Mouse (Mus musculus) heart, embryonic 13.5 days (tissue): ENCODE data around the gene H2-Q1. TPM values are rescaled to one million over a fixed set of nuclear protein-coding genes. Genes with fewer than 3 reads are reported as not detected.
"Not testable (repeated sequence)": the region's sequence is repeated elsewhere in the genome, so short reads cannot be mapped to it uniquely, and the experiment has no call there.

Experiments
- ATAC-seq: fragments of 200-750 bp; cut with Nextera tagmentation; 2 replicates; pipeline ENCODE4 v1.8.0; 2017; ENCODE audit warnings: moderate TSS enrichment; ENCODE audit not compliant: insufficient number of reproducible peaks, low FRiP score, low TSS enrichment; ENCODE audit errors: extremely low read depth
- H3K27ac ChIP-seq: fragments of 300-500 bp; sonication (generic); replicated peaks from 2 replicates; pipeline ENCODE4 v1.5.1; 2015; ENCODE audit warnings: moderate library complexity, mild to moderate bottlenecking, inconsistent platforms
- H3K27me3 ChIP-seq: fragments of 300-500 bp; sonication (generic); replicated peaks from 2 replicates; pipeline ENCODE4 v1.6.1; 2015; ENCODE audit warnings: mild to moderate bottlenecking, inconsistent platforms
- H3K36me3 ChIP-seq: fragments of 300-500 bp; sonication (generic); 2 replicates; pipeline ENCODE4 v1.6.1; 2015; ENCODE audit warnings: mild to moderate bottlenecking, inconsistent platforms
- H3K4me1 ChIP-seq: fragments of 300-500 bp; sonication (generic); 2 replicates; pipeline ENCODE4 v1.6.1; 2015; ENCODE audit warnings: inconsistent platforms
- H3K4me2 ChIP-seq: fragments of 300-500 bp; sonication (generic); 2 replicates; pipeline ENCODE4 v1.6.1; 2015; ENCODE audit warnings: inconsistent platforms, mild to moderate bottlenecking, moderate library complexity
- H3K4me3 ChIP-seq: fragments of 300-500 bp; sonication (generic); 2 replicates; pipeline ENCODE4 v1.5.1; 2015; ENCODE audit warnings: moderate library complexity, mild to moderate bottlenecking, inconsistent platforms
- H3K9ac ChIP-seq: fragments of 300-500 bp; sonication (generic); 2 replicates; pipeline ENCODE4 v1.6.1; 2015; ENCODE audit warnings: inconsistent platforms, mild to moderate bottlenecking, moderate library complexity
- H3K9me3 ChIP-seq: fragments of 300-500 bp; sonication (generic); 2 replicates; pipeline ENCODE4 v1.6.1; 2016; ENCODE audit warnings: inconsistent platforms
- WGBS: fragments of 180-500 bp; shearing (Covaris S2); methylation state at CpG from one replicate; pipeline ENCODE4 v1.1.7; 2015; ENCODE audit warnings: mixed read lengths; 5-methylcytosine and 5-hydroxymethylcytosine counted together
- polyA plus RNA-seq: library from polyadenylated mRNA; unstranded; fragments of >200 nt; fragmentation: Nextera tagmentation; extraction: Ambion mirVana; gene quantifications from 2 replicates; pipeline ENCODE4 v1.2.1, GENCODE M21; 2015

Gene H2-Q1
- polyA plus RNA-seq, 1 experiment from 2014 or later: 0.19 TPM

DNA sequence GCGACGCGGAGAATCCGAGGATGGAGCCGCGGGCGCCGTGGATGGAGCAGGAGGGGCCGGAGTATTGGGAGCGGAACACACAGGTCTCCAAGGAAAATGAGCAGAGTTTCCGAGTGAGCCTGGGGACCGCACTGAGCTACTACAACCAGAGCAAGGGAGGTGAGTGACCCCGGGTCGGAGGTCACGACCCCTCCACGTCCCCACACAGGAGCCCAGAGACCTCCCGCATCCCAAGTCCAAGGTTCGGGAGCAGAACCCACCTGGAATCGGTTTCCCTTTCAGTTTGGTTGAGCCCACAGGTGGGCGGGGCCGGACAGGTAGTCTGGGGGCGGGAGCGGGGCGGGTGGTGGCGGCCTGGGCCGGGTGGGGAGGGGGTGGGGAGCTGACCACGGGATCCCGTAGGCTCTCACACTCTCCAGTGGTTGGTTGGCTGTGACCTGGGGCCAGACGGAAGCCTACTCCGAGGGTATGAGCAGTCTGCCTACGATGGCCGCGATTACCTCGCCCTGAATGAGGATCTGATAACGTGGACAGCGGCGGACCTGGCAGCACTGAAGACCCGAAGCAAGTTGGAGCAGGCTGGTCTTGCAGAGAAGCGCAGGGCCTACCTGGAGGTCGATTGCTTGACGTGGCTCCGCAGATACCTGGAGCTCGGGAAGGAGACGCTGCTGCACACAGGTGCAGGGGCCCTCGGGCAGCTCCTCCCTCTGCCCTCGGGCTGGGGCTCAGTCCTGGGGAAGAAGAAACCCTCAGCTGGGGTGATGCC lies 22.7 kb downstream of the H2-Q1 start:
- Histone ChIP-seq H3K9me3 (no peaks in the 10 kb centered on the region), H3K9ac (peak overlapping the region; percentile 70), H3K27me3 (peaks cover 67% of the 10 kb centered on the region), H3K4me1 (peaks cover 15% of the 10 kb centered on the region), H3K4me2 (peak overlapping the region; percentile 88), H3K4me3 (peak overlapping the region; percentile 54), H3K36me3 (no peaks in the 10 kb centered on the region), H3K27ac (no peak overlapping the region)
- ATAC-seq: no peak
- WGBS: 3% methylated on average over 46 of the region's 46 CpGs

DNA sequence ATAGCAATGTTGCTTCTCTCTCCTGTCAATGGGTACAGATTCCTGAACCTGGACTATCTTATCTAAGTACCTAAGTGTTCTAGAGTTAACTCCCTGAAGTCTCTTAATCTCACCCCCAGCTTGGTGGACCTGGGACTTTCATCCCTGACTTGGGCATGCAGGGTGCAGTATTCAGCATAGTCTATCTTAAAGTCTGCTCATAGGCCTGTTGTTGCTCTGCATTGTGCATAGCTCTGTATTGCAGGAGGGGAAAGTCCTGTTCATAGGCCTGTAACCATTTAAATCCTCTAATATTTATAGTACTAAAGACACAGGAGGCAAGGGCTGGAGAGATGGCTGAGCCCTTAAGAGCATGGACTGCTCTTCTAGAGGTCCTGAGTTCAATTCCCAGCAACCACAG lies 27.5 kb downstream of the H2-Q1 start:
- not testable (repeated sequence) for H3K9me3 ChIP-seq, ATAC-seq, H3K36me3 ChIP-seq, H3K4me3 ChIP-seq, H3K9ac ChIP-seq, H3K27ac ChIP-seq, H3K4me2 ChIP-seq
- Histone ChIP-seq H3K4me1 (peaks cover 19% of the 10 kb centered on the region), H3K27me3 (peaks cover 30% of the 10 kb centered on the region)

DNA sequence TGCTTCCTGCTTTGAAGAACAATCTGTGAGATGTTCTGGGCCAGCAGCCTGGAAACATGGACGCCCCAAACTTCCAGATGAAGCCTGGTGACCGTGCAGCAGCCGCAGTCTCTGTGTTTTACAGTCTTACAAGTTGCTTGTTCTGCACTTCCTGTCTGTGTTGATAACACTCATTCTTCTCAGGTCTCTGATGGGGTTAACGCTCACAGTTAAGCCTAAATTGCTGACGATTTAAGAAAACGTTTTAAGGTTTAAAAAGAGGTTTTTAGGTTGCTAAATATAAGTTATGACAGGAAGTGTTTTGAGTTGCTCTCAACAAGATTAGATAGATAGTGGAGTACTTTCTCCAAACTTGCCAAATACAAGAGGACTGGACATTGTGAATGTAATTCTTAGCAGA lies 33.1 kb downstream of the H2-Q1 start:
- not testable (repeated sequence) for H3K4me3 ChIP-seq
- WGBS: 33% methylated on average over 6 of the region's 6 CpGs

DNA sequence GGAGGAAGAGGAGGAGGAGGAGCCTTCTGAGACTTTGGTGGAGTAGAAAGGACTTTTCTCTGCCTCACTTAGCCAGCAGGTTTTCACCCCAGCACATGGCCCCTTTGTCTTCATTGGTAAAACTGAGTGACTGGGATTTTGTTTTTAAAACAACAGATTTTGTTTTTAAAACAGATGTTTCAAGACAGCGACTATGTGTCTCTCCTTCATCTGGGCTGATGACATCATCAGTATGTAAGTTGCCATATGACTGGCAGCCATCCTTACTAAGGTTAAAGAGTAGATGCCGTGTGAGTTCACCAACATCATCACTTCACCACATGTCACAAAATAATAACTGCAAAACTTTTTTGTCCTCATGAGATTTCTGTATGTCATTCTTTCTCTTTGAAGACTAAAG lies 33.9 kb downstream of the H2-Q1 start:
- no peak overlapping the region for H3K4me3 ChIP-seq
- H3K36me3 ChIP-seq: no peaks in the 10 kb centered on the region
- H3K27me3 ChIP-seq: peaks cover 14% of the 10 kb centered on the region
- no peak for ATAC-seq
- no peak overlapping the region for H3K9ac ChIP-seq
- H3K27ac ChIP-seq: no peak overlapping the region
- peaks cover 23% of the 10 kb centered on the region for H3K4me1 ChIP-seq
- 65% methylated on average over 2 of the region's 2 CpGs for WGBS
- no peaks in the 10 kb centered on the region for H3K9me3 ChIP-seq
- H3K4me2 ChIP-seq: no peak overlapping the region

More for the DNA sequence above, 33.1 kb downstream of the H2-Q1 start:
- ATAC-seq, H3K9me3 ChIP-seq, H3K9ac ChIP-seq, H3K36me3 ChIP-seq, H3K27me3 ChIP-seq, H3K27ac ChIP-seq, H3K4me2 ChIP-seq: not testable (repeated sequence)
- peaks cover 22% of the 10 kb centered on the region for H3K4me1 ChIP-seq

DNA sequence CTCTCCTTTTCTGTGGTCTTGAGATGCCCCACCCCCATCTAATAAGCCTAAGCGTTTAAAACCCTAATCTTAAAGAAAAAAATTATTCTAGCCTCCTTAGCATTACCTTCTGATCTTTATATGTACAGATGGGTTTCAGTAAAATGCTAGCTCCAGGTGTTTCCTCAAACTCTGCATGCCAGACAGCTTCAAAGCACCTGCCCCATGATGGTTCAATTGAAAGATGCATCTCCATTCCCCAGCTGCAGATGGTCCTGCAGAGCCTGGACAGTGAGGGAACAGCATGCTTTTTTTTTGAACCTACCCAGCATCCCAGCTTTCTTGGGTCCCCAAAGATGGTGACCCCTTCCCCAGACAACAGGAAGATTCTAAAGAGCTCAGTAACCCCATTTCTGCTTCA lies 36.9 kb downstream of the H2-Q1 start:
- peaks cover 22% of the 10 kb centered on the region for H3K27me3 ChIP-seq
- H3K4me1 ChIP-seq: peaks cover 24% of the 10 kb centered on the region
- no peak overlapping the region for H3K9ac ChIP-seq
- ATAC-seq: no peak
- WGBS: 48% methylated on average over 1 of the region's 1 CpGs
- no peak overlapping the region for H3K4me3 ChIP-seq
- H3K27ac ChIP-seq: no peak overlapping the region
- no peaks in the 10 kb centered on the region for H3K9me3 ChIP-seq
- no peaks in the 10 kb centered on the region for H3K36me3 ChIP-seq
- no peak overlapping the region for H3K4me2 ChIP-seq

DNA sequence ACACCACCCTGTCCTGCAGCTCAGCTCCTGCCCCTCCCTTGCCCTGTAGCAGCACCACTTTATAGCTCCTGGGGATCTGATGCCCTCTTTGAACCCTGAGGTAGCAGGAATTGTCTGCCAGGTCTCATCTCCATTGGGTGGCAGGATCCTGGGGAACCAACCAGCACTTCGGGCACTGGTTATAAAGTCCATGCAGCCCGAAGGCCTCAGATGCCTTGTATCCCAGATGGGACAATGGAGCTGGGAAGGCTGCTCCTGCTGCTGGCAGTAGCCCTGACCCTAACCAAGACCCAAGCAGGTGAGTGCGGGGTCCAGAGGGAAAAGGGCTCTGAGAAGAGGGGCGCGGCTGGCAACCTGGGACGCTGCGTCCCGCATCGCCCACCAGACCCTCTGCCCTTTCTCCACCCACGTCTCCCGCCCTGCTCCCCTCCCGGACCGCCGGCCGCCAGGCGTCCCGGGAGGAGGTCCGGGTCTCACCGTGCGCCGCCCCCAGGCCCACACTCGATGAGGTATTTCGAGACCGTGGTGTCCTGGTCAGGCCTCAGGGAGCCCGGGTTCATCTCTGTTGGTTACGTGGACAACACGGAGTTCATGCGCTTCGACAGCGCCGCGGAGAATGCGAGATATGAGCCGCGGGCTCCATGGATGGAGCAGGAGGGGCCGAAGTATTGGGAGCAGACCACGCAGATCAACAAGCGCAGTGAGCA lies 38.7 kb downstream of the H2-Q1 start:
- Histone ChIP-seq H3K27me3 (peaks cover 22% of the 10 kb centered on the region), H3K4me1 (peaks cover 24% of the 10 kb centered on the region), H3K4me3 (peak overlapping the region; percentile 55), H3K27ac (no peak overlapping the region), H3K36me3 (no peaks in the 10 kb centered on the region), H3K9me3 (peaks cover 8% of the 10 kb centered on the region), H3K4me2 (peak overlapping the region; percentile 84), H3K9ac (peak overlapping the region; percentile 73)
- 11% methylated on average over 38 of the region's 38 CpGs for WGBS
- no peak; the same call in 1 of the 2 replicates for ATAC-seq

DNA sequence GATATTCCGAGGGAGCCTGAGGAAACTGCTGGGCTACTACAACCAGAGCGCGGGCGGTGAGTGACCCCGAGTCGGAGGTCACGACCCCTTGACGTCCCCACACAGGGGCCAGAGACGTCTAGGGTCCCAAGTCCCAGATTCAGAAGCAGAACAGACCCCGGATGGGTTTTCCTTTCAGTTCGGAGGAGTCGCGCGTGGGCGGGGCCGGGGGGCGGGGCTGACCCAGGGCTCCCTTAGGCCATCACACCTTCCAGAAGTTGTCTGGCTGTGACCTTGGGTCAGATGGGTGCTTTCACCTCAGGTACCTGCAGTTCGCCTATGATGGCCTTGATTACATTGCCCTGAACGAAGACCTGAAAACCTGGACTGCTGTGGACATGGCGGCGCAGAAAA lies 39.3 kb downstream of the H2-Q1 start:
- peak overlapping the region; percentile 73 for H3K9ac ChIP-seq
- WGBS: 15% methylated on average over 21 of the region's 21 CpGs
- no peak for ATAC-seq
- H3K27ac ChIP-seq: no peak overlapping the region
- peak overlapping the region; percentile 84 for H3K4me2 ChIP-seq
- H3K9me3 ChIP-seq: peaks cover 8% of the 10 kb centered on the region
- no peaks in the 10 kb centered on the region for H3K36me3 ChIP-seq
- H3K4me3 ChIP-seq: peak overlapping the region; percentile 55
- H3K4me1 ChIP-seq: peaks cover 24% of the 10 kb centered on the region
- H3K27me3 ChIP-seq: peaks cover 22% of the 10 kb centered on the region

Other genes with a start within 250 kb of the H2-Q1 start
- gene Ly6g6e, start 243.5 kb upstream of the H2-Q1 start, polyA plus RNA-seq: 0.36 and 0.62 TPM in 2 replicates
- gene Ly6g6d, start 242.3 kb upstream of the H2-Q1 start, polyA plus RNA-seq: 1.7 and 1.9 TPM in 2 replicates
- gene Ly6g6f, start 234.8 kb upstream of the H2-Q1 start, polyA plus RNA-seq: 0.73 and 1.0 TPM in 2 replicates
- gene Abhd16a, start 231.1 kb upstream of the H2-Q1 start, polyA plus RNA-seq: 67.0 and 69.5 TPM in 2 replicates
- not detected in 2 replicates for gene Ly6g5c, start 212.1 kb upstream of the H2-Q1 start, polyA plus RNA-seq
- 0.40 and 0.80 TPM in 2 replicates for gene Ly6g5b, start 205.0 kb upstream of the H2-Q1 start, polyA plus RNA-seq
- 10.7 and 14.1 TPM in 2 replicates for gene Gpank1, start 198.9 kb upstream of the H2-Q1 start, polyA plus RNA-seq
- 215 and 231 TPM in 2 replicates for gene Csnk2b, start 198.4 kb upstream of the H2-Q1 start, polyA plus RNA-seq
- 8.7 and 9.7 TPM in 2 replicates for gene D17H6S53E, start 194.0 kb upstream of the H2-Q1 start, polyA plus RNA-seq
- gene Apom, start 188.4 kb upstream of the H2-Q1 start, polyA plus RNA-seq: 2.2 and 19.0 TPM in 2 replicates
- 45.1 and 46.1 TPM in 2 replicates for gene Bag6, start 185.2 kb upstream of the H2-Q1 start, polyA plus RNA-seq
- gene Prrc2a, start 155.5 kb upstream of the H2-Q1 start, polyA plus RNA-seq: 124 and 130 TPM in 2 replicates
- gene Aif1, start 144.3 kb upstream of the H2-Q1 start, polyA plus RNA-seq: 6.5 and 7.8 TPM in 2 replicates
- 8.6 and 9.9 TPM in 2 replicates for gene Lst1, start 132.0 kb upstream of the H2-Q1 start, polyA plus RNA-seq
- gene Ltb, start 126.0 kb upstream of the H2-Q1 start, polyA plus RNA-seq: 0.64 TPM in 1 of 2 replicates, not detected in the other
- gene Tnf, start 118.4 kb upstream of the H2-Q1 start, polyA plus RNA-seq: 0.12 and 0.23 TPM in 2 replicates
- not detected in 2 replicates for gene Lta, start 115.1 kb upstream of the H2-Q1 start, polyA plus RNA-seq
- gene Gm16181, start 99.6 kb upstream of the H2-Q1 start, polyA plus RNA-seq: not detected in 2 replicates
- gene Atp6v1g2, start 86.7 kb upstream of the H2-Q1 start, polyA plus RNA-seq: 10.6 and 10.7 TPM in 2 replicates
- 7.6 and 8.1 TPM in 2 replicates for gene Nfkbil1, start 84.6 kb upstream of the H2-Q1 start, polyA plus RNA-seq
- gene Ddx39b, start 78.7 kb upstream of the H2-Q1 start, polyA plus RNA-seq: 279 TPM in 2 replicates
- gene H2-D1, start 57.7 kb upstream of the H2-Q1 start, polyA plus RNA-seq: 43.4 and 48.6 TPM in 2 replicates
- 3.3 and 3.4 TPM in 2 replicates for gene H2-Q2, start 21.8 kb downstream of the H2-Q1 start, polyA plus RNA-seq
- 2.6 and 2.9 TPM in 2 replicates for gene H2-Q4, start 59.2 kb downstream of the H2-Q1 start, polyA plus RNA-seq
- gene H2-Q6, start 104.4 kb downstream of the H2-Q1 start, polyA plus RNA-seq: 0.23 and 0.61 TPM in 2 replicates
- 1.2 and 2.1 TPM in 2 replicates for gene H2-Q7, start 118.8 kb downstream of the H2-Q1 start, polyA plus RNA-seq
- 1.4 and 5.2 TPM in 2 replicates for gene H2-Q10, start 149.7 kb downstream of the H2-Q1 start, polyA plus RNA-seq
- not detected in 2 replicates for gene Pou5f1, start 185.6 kb downstream of the H2-Q1 start, polyA plus RNA-seq
- gene Tcf19, start 196.4 kb downstream of the H2-Q1 start, polyA plus RNA-seq: 48.8 and 53.2 TPM in 2 replicates
- 12.3 and 14.6 TPM in 2 replicates for gene Cchcr1, start 196.7 kb downstream of the H2-Q1 start, polyA plus RNA-seq
- gene Psors1c2, start 212.8 kb downstream of the H2-Q1 start, polyA plus RNA-seq: 0.90 and 1.5 TPM in 2 replicates
- gene Cdsn, start 231.7 kb downstream of the H2-Q1 start, polyA plus RNA-seq: 0.39 and 0.42 TPM in 2 replicates
- not detected in 2 replicates for gene 2300002M23Rik, start 247.0 kb downstream of the H2-Q1 start, polyA plus RNA-seq